Mouse (Mus musculus): ENCODE measurements around the gene Zfp704. TPM values are rescaled to one million over a fixed set of nuclear protein-coding genes. Genes with fewer than 3 reads are reported as not detected.

Gene Zfp704
- total and polyA plus RNA-seq, 3 experiments: not detected

- Histone ChIP-seq H3K4me1 (ENCODE audit: control insufficient read depth in 1 of 2, insufficient read depth in 2 of 2) (peaks cover 3 to 9% of the 10 kb centered on the region in 2 experiments; a peak in 3 of 4 replicates), H3K27ac (ENCODE audit: insufficient read depth, low read depth) (no peak overlapping the region), H3K27me3 (replicated peaks) (no peaks in the 10 kb centered on the region), H3K4me2 (ENCODE audit: insufficient read depth, low read depth, poor library complexity, severe bottlenecking) (no peak overlapping the region), H3K9me3 (replicated peaks; ENCODE audit: low read length) (peaks cover 3% of the 10 kb centered on the region), H3K9ac (ENCODE audit: insufficient read depth, low read depth) (no peak overlapping the region), H3K36me3 (replicated peaks in 1 of 2; ENCODE audit: control insufficient read depth in 1 of 2, insufficient read depth in 1 of 2, low read length in 1 of 2) (no peaks in the 10 kb centered on the region), H3K4me3 (replicated peaks in 1 of 3; ENCODE audit: low read depth in 2 of 3, low read length in 2 of 3, poor library complexity in 1 of 3) (no peak overlapping the region), H3K79me2 (replicated peaks; ENCODE audit: control insufficient read depth, extremely low read depth, insufficient read depth, poor library complexity, severe bottlenecking) (no peaks in the 10 kb centered on the region)
- TF ChIP-seq PAX5 (IDR thresholded peaks at IDR 0.05; ENCODE audit: low read length) (no peak), USF1 (IDR thresholded peaks at IDR 0.05; ENCODE audit: low read depth, low read length) (no peak), ZC3H11A (IDR thresholded peaks at IDR 0.05; ENCODE audit: low read depth, low read length) (peak; percentile 74), NELFE (IDR thresholded peaks at IDR 0.05; ENCODE audit: low read depth, low read length) (no peak; the same call in 1 of the 2 replicates), EP300 (IDR thresholded peaks at IDR 0.05; ENCODE audit: low read length) (no peak), CTCF (conservative IDR thresholded peaks at IDR 0.05 in 1 of 2, IDR thresholded peaks at IDR 0.05 in 1 of 2; ENCODE audit: low read depth in 2 of 2, low read length in 2 of 2) (peak; percentile 95 to 99), JUND (conservative IDR thresholded peaks at IDR 0.05; ENCODE audit: low read depth, low read length) (no peak), BHLHE40 (IDR thresholded peaks at IDR 0.05; ENCODE audit: low read depth, low read length) (no peak), ZMIZ1 (IDR thresholded peaks at IDR 0.05; ENCODE audit: low read depth, low read length) (no peak), RCOR1 (conservative IDR thresholded peaks at IDR 0.05; ENCODE audit: low read depth, low read length) (no peak), E2F4 (IDR thresholded peaks at IDR 0.05; ENCODE audit: insufficient replicate concordance, low read depth, low read length) (no peak), ELF1 (IDR thresholded peaks at IDR 0.05; ENCODE audit: low read depth, low read length) (no peak), RAD21 (IDR thresholded peaks at IDR 0.05; ENCODE audit: low read depth, low read length) (peak; percentile 95), IRF4 (IDR thresholded peaks at IDR 0.05; ENCODE audit: low read depth, low read length) (0 out of 2 replicates have a peak, but pooled peaks have one; percentile 8), SIN3A (IDR thresholded peaks at IDR 0.05; ENCODE audit: low read length) (no peak), SMC3 (IDR thresholded peaks at IDR 0.05; ENCODE audit: low read depth, low read length) (peak; percentile 95)
- peak; percentile 61 for DNase-seq (ENCODE audit: extremely low read depth)
- dilution Hi-C loops (cut with MboI; ENCODE audit: extremely low pct_ligation_motif_present, extremely low pct_unique_long_range_greater_than_20kb, low sequenced_read_pairs): no loop called here
- in situ Hi-C loops (cut with MboI; ENCODE audit: low pct_ligation_motif_present, low pct_unique_long_range_greater_than_20kb, low sequenced_read_pairs): loop anchor here (5.0 to 25.0 kb wide), 2 partner anchors 64 to 379 kb away; no protein-coding TSS in a partner anchor
Observed at GRCm38 (mm10) chr3:9466287-9466686, 143.6 kb downstream of the Zfp704 start.

- no peaks in the 10 kb centered on the region for H3K27me3 ChIP-seq (replicated peaks)
- H3K4me1 ChIP-seq (ENCODE audit: control insufficient read depth in 1 of 2, insufficient read depth in 2 of 2): peaks cover 3 to 9% of the 10 kb centered on the region in 2 experiments; a peak in 3 of 4 replicates
- no peaks in the 10 kb centered on the region for H3K36me3 ChIP-seq (replicated peaks in 1 of 2; ENCODE audit: control insufficient read depth in 1 of 2, insufficient read depth in 1 of 2, low read length in 1 of 2)
- H3K9me3 ChIP-seq (replicated peaks; ENCODE audit: low read length): peaks cover 3% of the 10 kb centered on the region
- no peak overlapping the region for H3K27ac ChIP-seq (ENCODE audit: insufficient read depth, low read depth)
- no peak for TF ChIP-seq CHD2 (IDR thresholded peaks at IDR 0.05; ENCODE audit: low read length)
- TF ChIP-seq RCOR1 (conservative IDR thresholded peaks at IDR 0.05; ENCODE audit: low read depth, low read length): no peak
- no peak for TF ChIP-seq MAZ (IDR thresholded peaks at IDR 0.05; ENCODE audit: low read depth, low read length)
- TF ChIP-seq EP300 (IDR thresholded peaks at IDR 0.05; ENCODE audit: low read length): no peak
- no peak for TF ChIP-seq POLR2AphosphoS2 (IDR thresholded peaks at IDR 0.05; ENCODE audit: low read depth, low read length)
- TF ChIP-seq TCF12 (IDR thresholded peaks at IDR 0.05; ENCODE audit: low read depth, low read length): no peak
- TF ChIP-seq USF2 (conservative IDR thresholded peaks at IDR 0.05; ENCODE audit: low read depth, low read length): no peak
- TF ChIP-seq NELFE (IDR thresholded peaks at IDR 0.05; ENCODE audit: low read depth, low read length): no peak
- TF ChIP-seq SMC3 (IDR thresholded peaks at IDR 0.05; ENCODE audit: low read depth, low read length): no peak
- TF ChIP-seq POLR2A (IDR thresholded peaks at IDR 0.05; ENCODE audit: low read depth, low read length): no peak
- no peak for TF ChIP-seq KAT2A (IDR thresholded peaks at IDR 0.05; ENCODE audit: insufficient replicate concordance, low read length)
- TF ChIP-seq UBTF (IDR thresholded peaks at IDR 0.05; ENCODE audit: low read depth, low read length): no peak
- TF ChIP-seq JUN (IDR thresholded peaks at IDR 0.05; ENCODE audit: insufficient read depth, low read depth, low read length): no peak
- TF ChIP-seq E2F4 (IDR thresholded peaks at IDR 0.05; ENCODE audit: insufficient replicate concordance, low read depth, low read length): no peak
- TF ChIP-seq SIN3A (IDR thresholded peaks at IDR 0.05; ENCODE audit: low read length): no peak
- no peak for TF ChIP-seq MAFK (IDR thresholded peaks at IDR 0.05; ENCODE audit: insufficient replicate concordance, low read length)
- TF ChIP-seq JUND (conservative IDR thresholded peaks at IDR 0.05; ENCODE audit: low read depth, low read length): no peak
- H3K4me3 ChIP-seq (replicated peaks in 1 of 3; ENCODE audit: low read depth in 2 of 3, low read length in 2 of 3, poor library complexity in 1 of 3): no peak overlapping the region
- no peak overlapping the region for H3K9ac ChIP-seq (ENCODE audit: insufficient read depth, low read depth)
- no peak for DNase-seq (ENCODE audit: extremely low read depth)
- in situ Hi-C loops (cut with MboI; ENCODE audit: low pct_ligation_motif_present, low pct_unique_long_range_greater_than_20kb, low sequenced_read_pairs): loop anchor here (5.0 to 25.0 kb wide), 2 partner anchors 63 to 378 kb away; no protein-coding TSS in a partner anchor
- H3K79me2 ChIP-seq (replicated peaks; ENCODE audit: control insufficient read depth, extremely low read depth, insufficient read depth, poor library complexity, severe bottlenecking): no peaks in the 10 kb centered on the region
- H3K4me2 ChIP-seq (ENCODE audit: insufficient read depth, low read depth, poor library complexity, severe bottlenecking): no peak overlapping the region
- dilution Hi-C loops (cut with MboI; ENCODE audit: extremely low pct_ligation_motif_present, extremely low pct_unique_long_range_greater_than_20kb, low sequenced_read_pairs): no loop called here
Observed at GRCm38 (mm10) chr3:9465731-9466130, 144.2 kb downstream of the Zfp704 start.

Data from CH12.LX (cell line).